Mouse (Mus musculus): ENCODE measurements around the gene Hdac9. TPM values are rescaled to one million over a fixed set of nuclear protein-coding genes. Genes with fewer than 3 reads are reported as not detected.

The Hdac9 gene
- polyA plus RNA-seq, 1 experiment from 2014 or later: 9.6 TPM

DNA sequence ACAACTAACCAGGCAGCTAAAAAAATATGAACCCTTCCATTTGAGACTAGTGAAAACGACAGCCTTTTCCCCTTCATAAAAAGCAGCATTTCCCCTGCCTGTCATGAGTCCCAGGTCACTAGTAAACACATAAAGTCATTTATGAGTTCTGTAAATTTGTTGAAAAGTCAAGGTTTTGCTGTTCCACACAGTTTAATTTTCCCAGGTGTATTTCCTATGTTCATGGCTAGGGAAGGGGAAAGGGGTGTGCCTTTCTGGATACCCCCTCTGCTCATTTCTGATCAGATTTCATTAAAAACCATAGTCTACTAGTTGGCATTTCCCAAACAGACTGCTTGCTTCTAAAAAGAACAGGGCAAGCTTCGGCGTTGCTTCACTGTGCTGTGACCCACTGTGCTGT, 509.8 kb downstream of the Hdac9 start:
- Histone ChIP-seq H3K4me3 (ENCODE audit: low read depth, low read length) (no peak overlapping the region), H3K9ac (ENCODE audit: low read length) (no peak overlapping the region), H3K27me3 (replicated peaks; ENCODE audit: control insufficient read depth, insufficient read depth, low read length) (no peaks in the 10 kb centered on the region), H3K27ac (ENCODE audit: low read depth, low read length) (no peak overlapping the region), H3K4me2 (ENCODE audit: low read length) (no peak overlapping the region), H3K9me3 (replicated peaks; ENCODE audit: control insufficient read depth, low read length) (no peaks in the 10 kb centered on the region), H3K36me3 (ENCODE audit: control insufficient read depth, insufficient read depth, low read length) (no peaks in the 10 kb centered on the region), H3K4me1 (ENCODE audit: control insufficient read depth, insufficient read depth, low read length) (no peaks in the 10 kb centered on the region)
- ATAC-seq (no peak), DNase-seq (ENCODE audit: low spot score) (no peak)
- 87% methylated on average over 3 of the region's 3 CpGs for WGBS

DNA sequence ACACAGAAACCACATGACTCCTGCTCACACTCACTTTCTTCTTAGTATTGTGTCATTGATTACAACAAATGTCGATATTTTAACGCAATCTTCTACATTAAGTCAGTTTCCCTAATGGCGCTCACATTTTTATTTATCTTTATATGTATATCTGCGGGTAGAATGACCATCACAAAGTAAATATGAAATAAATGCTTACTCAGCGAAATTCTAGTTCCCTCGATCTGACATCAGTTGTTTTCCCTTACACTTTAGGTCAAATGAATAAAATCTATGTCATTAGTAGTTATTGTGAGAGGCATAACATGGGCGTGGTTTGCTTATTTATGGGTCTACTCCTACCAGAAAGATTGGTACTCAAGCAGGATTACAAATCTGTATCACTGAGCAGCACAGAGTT, 514.8 kb downstream of the Hdac9 start:
- Histone ChIP-seq H3K27me3 (replicated peaks; ENCODE audit: control insufficient read depth, insufficient read depth, low read length) (no peaks in the 10 kb centered on the region), H3K4me2 (ENCODE audit: low read length) (no peak overlapping the region), H3K4me1 (ENCODE audit: control insufficient read depth, insufficient read depth, low read length) (no peaks in the 10 kb centered on the region), H3K36me3 (ENCODE audit: control insufficient read depth, insufficient read depth, low read length) (no peaks in the 10 kb centered on the region), H3K27ac (ENCODE audit: low read depth, low read length) (no peak overlapping the region), H3K9me3 (replicated peaks; ENCODE audit: control insufficient read depth, low read length) (no peaks in the 10 kb centered on the region), H3K4me3 (ENCODE audit: low read depth, low read length) (no peak overlapping the region), H3K9ac (ENCODE audit: low read length) (no peak overlapping the region)
- 91% methylated on average over 7 of the region's 7 CpGs for WGBS
- DNase-seq (ENCODE audit: low spot score) (no peak), ATAC-seq (no peak)

- H3K27ac ChIP-seq (ENCODE audit: low read depth, low read length): no peak overlapping the region
- no peaks in the 10 kb centered on the region for H3K9me3 ChIP-seq (replicated peaks; ENCODE audit: control insufficient read depth, low read length)
- no peak overlapping the region for H3K4me3 ChIP-seq (ENCODE audit: low read depth, low read length)
- no peak overlapping the region for H3K9ac ChIP-seq (ENCODE audit: low read length)
- WGBS: 91% methylated on average over 10 of the region's 10 CpGs
- no peaks in the 10 kb centered on the region for H3K36me3 ChIP-seq (ENCODE audit: control insufficient read depth, insufficient read depth, low read length)
- no peaks in the 10 kb centered on the region for H3K4me1 ChIP-seq (ENCODE audit: control insufficient read depth, insufficient read depth, low read length)
- no peaks in the 10 kb centered on the region for H3K27me3 ChIP-seq (replicated peaks; ENCODE audit: control insufficient read depth, insufficient read depth, low read length)
- no peak for DNase-seq (ENCODE audit: low spot score)
- ATAC-seq: no peak
- no peak overlapping the region for H3K4me2 ChIP-seq (ENCODE audit: low read length)
These were observed 518.3 kb downstream of the Hdac9 start for GRCm38 (mm10) chr12:34398611-34399010.

DNA sequence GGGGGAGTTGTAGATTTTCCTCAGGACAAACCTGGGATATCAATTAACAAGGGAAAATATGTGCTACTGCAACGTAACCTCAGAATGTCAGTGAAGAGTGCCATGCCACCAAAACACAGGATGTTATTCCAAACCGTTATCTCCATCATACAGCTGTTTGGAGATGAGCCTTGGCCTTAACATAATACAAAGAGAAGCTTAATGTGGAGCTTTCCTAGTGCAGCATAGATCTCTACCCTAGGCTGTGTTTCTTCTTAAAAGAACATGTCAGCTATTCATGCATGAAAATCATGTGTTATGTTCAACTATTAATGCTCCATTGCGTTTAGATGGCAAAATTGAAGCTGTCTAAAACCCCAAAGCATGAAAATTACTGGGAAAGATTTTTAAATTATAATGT, 522.6 kb downstream of the Hdac9 start:
- 85% methylated on average over 3 of the region's 3 CpGs for WGBS
- ATAC-seq (no peak), DNase-seq (ENCODE audit: low spot score) (no peak)

DNA sequence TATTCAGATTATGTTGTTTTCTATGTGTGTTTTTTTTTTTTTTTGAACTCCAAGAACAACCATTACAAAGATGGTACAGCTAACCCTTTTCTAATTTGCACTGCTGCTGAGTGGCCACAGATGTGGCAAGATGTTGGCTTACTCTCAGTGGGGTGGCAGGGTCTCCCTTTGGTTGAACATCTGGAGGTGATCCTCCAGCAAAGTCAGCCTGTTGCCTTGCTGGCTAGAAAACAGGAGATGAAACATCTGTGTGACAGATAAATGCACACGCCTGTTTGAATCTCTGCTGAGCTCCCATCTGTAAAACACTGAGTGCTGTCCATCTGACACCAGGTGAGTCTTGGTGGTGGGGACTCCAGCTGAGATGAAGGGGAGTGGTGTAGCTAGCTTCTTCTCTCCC, 537.2 kb downstream of the Hdac9 start:
- H3K27ac ChIP-seq (ENCODE audit: low read depth, low read length): no peak overlapping the region
- no peaks in the 10 kb centered on the region for H3K36me3 ChIP-seq (ENCODE audit: control insufficient read depth, insufficient read depth, low read length)
- WGBS: 89% methylated on average over 1 of the region's 1 CpGs
- H3K9ac ChIP-seq (ENCODE audit: low read length): no peak overlapping the region
- no peaks in the 10 kb centered on the region for H3K9me3 ChIP-seq (replicated peaks; ENCODE audit: control insufficient read depth, low read length)
- H3K27me3 ChIP-seq (replicated peaks; ENCODE audit: control insufficient read depth, insufficient read depth, low read length): no peaks in the 10 kb centered on the region
- H3K4me2 ChIP-seq (ENCODE audit: low read length): no peak overlapping the region
- no peak overlapping the region for H3K4me3 ChIP-seq (ENCODE audit: low read depth, low read length)
- ATAC-seq: no peak
- H3K4me1 ChIP-seq (ENCODE audit: control insufficient read depth, insufficient read depth, low read length): no peaks in the 10 kb centered on the region
- no peak for DNase-seq (ENCODE audit: low spot score)

More for the DNA sequence above, 522.6 kb downstream of the Hdac9 start:
- Histone ChIP-seq H3K36me3 (ENCODE audit: control insufficient read depth, insufficient read depth, low read length) (no peaks in the 10 kb centered on the region), H3K27ac (ENCODE audit: low read depth, low read length) (no peak overlapping the region), H3K4me3 (ENCODE audit: low read depth, low read length) (no peak overlapping the region), H3K27me3 (replicated peaks; ENCODE audit: control insufficient read depth, insufficient read depth, low read length) (no peaks in the 10 kb centered on the region), H3K9me3 (replicated peaks; ENCODE audit: control insufficient read depth, low read length) (no peaks in the 10 kb centered on the region), H3K9ac (ENCODE audit: low read length) (no peak overlapping the region), H3K4me2 (ENCODE audit: low read length) (no peak overlapping the region), H3K4me1 (ENCODE audit: control insufficient read depth, insufficient read depth, low read length) (no peaks in the 10 kb centered on the region)

- H3K4me1 ChIP-seq (ENCODE audit: control insufficient read depth, insufficient read depth, low read length): no peaks in the 10 kb centered on the region
- WGBS: 92% methylated on average over 4 of the region's 4 CpGs
- no peak overlapping the region for H3K9ac ChIP-seq (ENCODE audit: low read length)
- H3K27me3 ChIP-seq (replicated peaks; ENCODE audit: control insufficient read depth, insufficient read depth, low read length): no peaks in the 10 kb centered on the region
- H3K4me2 ChIP-seq (ENCODE audit: low read length): no peak overlapping the region
- no peak overlapping the region for H3K27ac ChIP-seq (ENCODE audit: low read depth, low read length)
- H3K9me3 ChIP-seq (replicated peaks; ENCODE audit: control insufficient read depth, low read length): no peaks in the 10 kb centered on the region
- DNase-seq (ENCODE audit: low spot score) (no peak), ATAC-seq (no peak)
- H3K4me3 ChIP-seq (ENCODE audit: low read depth, low read length): no peak overlapping the region
- no peaks in the 10 kb centered on the region for H3K36me3 ChIP-seq (ENCODE audit: control insufficient read depth, insufficient read depth, low read length)
These were observed 538.3 kb downstream of the Hdac9 start for GRCm38 (mm10) chr12:34378637-34379036.

DNA sequence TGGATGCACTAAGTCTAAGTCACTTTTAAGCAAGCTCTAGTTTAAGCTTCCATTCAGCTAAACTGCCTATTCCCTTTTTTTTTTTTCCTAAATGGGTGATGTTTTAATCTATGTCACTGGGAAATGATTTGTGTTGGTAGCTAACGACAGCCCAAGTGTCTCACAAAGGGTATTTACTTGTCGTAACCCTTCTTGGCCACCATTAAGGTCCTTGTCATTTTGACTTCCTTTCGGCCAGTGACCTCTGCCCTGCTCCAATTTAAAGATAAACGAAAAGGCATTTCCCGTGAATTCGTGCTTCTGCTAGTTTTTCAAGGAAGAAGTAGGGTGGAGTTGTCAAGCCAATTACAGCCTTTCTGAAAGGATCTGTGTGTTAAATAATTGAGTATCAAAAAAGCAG, 565.0 kb downstream of the Hdac9 start:
- DNase-seq (ENCODE audit: low spot score) (no peak), ATAC-seq (no peak)
- no peak overlapping the region for H3K4me2 ChIP-seq (ENCODE audit: low read length)
- no peaks in the 10 kb centered on the region for H3K36me3 ChIP-seq (ENCODE audit: control insufficient read depth, insufficient read depth, low read length)
- H3K4me3 ChIP-seq (ENCODE audit: low read depth, low read length): no peak overlapping the region
- 23% methylated on average over 6 of the region's 6 CpGs for WGBS
- no peak overlapping the region for H3K9ac ChIP-seq (ENCODE audit: low read length)
- H3K4me1 ChIP-seq (ENCODE audit: control insufficient read depth, insufficient read depth, low read length): no peaks in the 10 kb centered on the region
- H3K27me3 ChIP-seq (replicated peaks; ENCODE audit: control insufficient read depth, insufficient read depth, low read length): no peaks in the 10 kb centered on the region
- H3K9me3 ChIP-seq (replicated peaks; ENCODE audit: control insufficient read depth, low read length): no peaks in the 10 kb centered on the region
- no peak overlapping the region for H3K27ac ChIP-seq (ENCODE audit: low read depth, low read length)

GRCm38 (mm10) chr12:34347529-34347928, 569.4 kb downstream of the Hdac9 start:
- DNase-seq (ENCODE audit: low spot score) (no peak), ATAC-seq (no peak)
- Histone ChIP-seq H3K27ac (ENCODE audit: low read depth, low read length) (no peak overlapping the region), H3K4me2 (ENCODE audit: low read length) (no peak overlapping the region), H3K9me3 (replicated peaks; ENCODE audit: control insufficient read depth, low read length) (no peaks in the 10 kb centered on the region), H3K4me1 (ENCODE audit: control insufficient read depth, insufficient read depth, low read length) (no peaks in the 10 kb centered on the region), H3K27me3 (replicated peaks; ENCODE audit: control insufficient read depth, insufficient read depth, low read length) (no peaks in the 10 kb centered on the region), H3K4me3 (ENCODE audit: low read depth, low read length) (no peak overlapping the region), H3K9ac (ENCODE audit: low read length) (no peak overlapping the region), H3K36me3 (ENCODE audit: control insufficient read depth, insufficient read depth, low read length) (no peaks in the 10 kb centered on the region)
- WGBS: 74% methylated on average over 2 of the region's 2 CpGs

- Histone ChIP-seq H3K4me2 (ENCODE audit: low read length) (no peak overlapping the region), H3K27ac (ENCODE audit: low read depth, low read length) (no peak overlapping the region), H3K4me3 (ENCODE audit: low read depth, low read length) (no peak overlapping the region), H3K4me1 (ENCODE audit: control insufficient read depth, insufficient read depth, low read length) (no peaks in the 10 kb centered on the region), H3K9me3 (replicated peaks; ENCODE audit: control insufficient read depth, low read length) (no peaks in the 10 kb centered on the region), H3K36me3 (ENCODE audit: control insufficient read depth, insufficient read depth, low read length) (no peaks in the 10 kb centered on the region), H3K9ac (ENCODE audit: low read length) (no peak overlapping the region), H3K27me3 (replicated peaks; ENCODE audit: control insufficient read depth, insufficient read depth, low read length) (no peaks in the 10 kb centered on the region)
- 85% methylated on average over 2 of the region's 2 CpGs for WGBS
- no peak for DNase-seq (ENCODE audit: low spot score)
- ATAC-seq: no peak
These were observed 574.1 kb downstream of the Hdac9 start for GRCm38 (mm10) chr12:34342761-34343160.

All from forebrain, embryonic 14.5 days (tissue).